Mouse (Mus musculus) kidney, adult 2 months (tissue): ENCODE measurements around the gene Ccn5.

Source experiments
- CTCF ChIP-seq: fragments of 200-500 bp; conservative IDR thresholded peaks from 2 replicates; pipeline ENCODE4 v1.5.1; 2011; ENCODE audit warnings: low read depth, mild to moderate bottlenecking, control low read depth, low read length, moderate library complexity, mixed read lengths; ENCODE audit not compliant: insufficient read depth, insufficient read length
- POLR2A ChIP-seq: fragments of 200-500 bp; IDR thresholded peaks from one replicate; pipeline ENCODE4 v1.6.1; 2011; ENCODE audit warnings: low read depth, low read length, control low read depth

- TF ChIP-seq CTCF (no peak), POLR2A (no peak)
Measured at GRCm38 (mm10) chr2:163857233-163857632, 36.6 kb downstream of the Ccn5 start.
